ENCODE assay signal across 8 mouse cellular contexts in genomic region chr2:92845061-92845769, GRCm38 (mm10).
DNase-seq lines count a peak whose midpoint lies in the region; ATAC-seq and TF ChIP-seq lines count a peak whose summit lies in the region.

No protein-coding gene starts in this region.

- H3K36me3 ChIP-seq in intestine, embryonic 16.5 days (ENCODE audit: control insufficient read depth, insufficient read depth, low read length) = no peaks in the 10 kb centered on the region

- no peaks in the 10 kb centered on the region for H3K9me3 ChIP-seq in intestine, embryonic 16.5 days (ENCODE audit: control insufficient read depth, low read length)

- no peak for ATAC-seq in frontal cortex, adult (ENCODE audit: low TSS enrichment)
- peak; percentile 55; the same call in 1 of the 2 replicates for ATAC-seq in intestine, embryonic 16.5 days

- TF ChIP-seq CTCF in lung, adult 2 months (IDR thresholded peaks at IDR 0.05; ENCODE audit: insufficient read depth, low read length) = no peak

- TF ChIP-seq POLR2A in lung, adult 2 months (IDR thresholded peaks at IDR 0.05; ENCODE audit: borderline replicate concordance, extremely low read depth, low read depth, low read length) = no peak

- H3K27ac ChIP-seq in intestine, embryonic 16.5 days (ENCODE audit: low read length) = peak overlapping the region; percentile 47

- H3K9ac ChIP-seq in intestine, embryonic 16.5 days (ENCODE audit: low read depth, low read length) = no peak overlapping the region

- DNase-seq in frontal cortex, postnatal 10 days (ENCODE audit: low spot score in 2 of 2) = peak; percentile 45 to 51
- peak; percentile 42 for DNase-seq in brain, adult 2 months (ENCODE audit: low read depth, low spot score)
- DNase-seq in frontal cortex, postnatal 14 days (ENCODE audit: low spot score in 2 of 2) = peak; percentile 30 to 36
- peak; percentile 21 for DNase-seq in lung, adult 2 months
- peak; percentile 51 for DNase-seq in ovary, postnatal 14 days (ENCODE audit: low spot score)
- no peak for DNase-seq in retina, embryonic 14.5 days (ENCODE audit: low spot score)

- no peak overlapping the region for H3K4me3 ChIP-seq in intestine, embryonic 16.5 days (ENCODE audit: low read length)
- H3K4me3 ChIP-seq in lung, adult 2 months (replicated peaks; ENCODE audit: extremely low read depth, low read depth, low read length) = no peak overlapping the region

- H3K27me3 ChIP-seq in intestine, embryonic 16.5 days (replicated peaks; ENCODE audit: control insufficient read depth, insufficient read depth, low read length) = no peaks in the 10 kb centered on the region

- WGBS in intestine, embryonic 16.5 days = 32% methylated on average over 14 of the region's 14 CpGs
- WGBS in lung, adult 2 months = 21% methylated on average over 14 of the region's 14 CpGs

- peaks cover 8% of the 10 kb centered on the region for H3K4me1 ChIP-seq in intestine, embryonic 16.5 days (ENCODE audit: control insufficient read depth, insufficient read depth, low read length)
- H3K4me1 ChIP-seq in lung, adult 2 months (ENCODE audit: control insufficient read depth, insufficient read depth, low read length) = peaks cover 11% of the 10 kb centered on the region

- H3K4me2 ChIP-seq in intestine, embryonic 16.5 days (ENCODE audit: low read depth, low read length) = no peak overlapping the region
